Mouse (Mus musculus) liver, postnatal 0 days (tissue): ENCODE measurements at regions not wholly inside any gene's neighbourhood (a gene's known extent, or its start where the extent isn't known, plus 50 kb on each side); places are given as distances from the start of the nearest gene placed in this dataset.

Experiments
- CTCF ChIP-seq: sonication (generic); IDR thresholded peaks from 2 replicates; pipeline ENCODE4 v1.5.1; 2016; ENCODE audit warnings: antibody characterized with exemption, low read depth
- EP300 ChIP-seq: IDR thresholded peaks from 2 replicates; pipeline ENCODE4 v1.6.1; 2016; ENCODE audit warnings: antibody characterized with exemption, low read depth, mild to moderate bottlenecking

- TF ChIP-seq CTCF, result no peak
- no peak for TF ChIP-seq EP300
Measured at GRCm38 (mm10) chr1:88590802-88591380, 81.0 kb upstream of the Glrp1 start.
